Mouse (Mus musculus) heart, embryonic 11.5 days (tissue): ENCODE results near the gene Trp53bp2. TPM values are rescaled to one million over a fixed set of nuclear protein-coding genes. Genes with fewer than 3 reads are reported as not detected.

Experiments
- ATAC-seq: fragments of 200-750 bp; cut with Nextera tagmentation; replicated peaks from 2 replicates; pipeline ENCODE4 v1.8.0; 2017; ENCODE audit warnings: moderate library complexity; ENCODE audit not compliant: insufficient number of reproducible peaks, low FRiP score, low TSS enrichment
- H3K27ac ChIP-seq: fragments of 300-500 bp; sonication (generic); 2 replicates; pipeline ENCODE4 v1.5.1; 2014; ENCODE audit warnings: mild to moderate bottlenecking, low read depth, low read length
- H3K27me3 ChIP-seq: fragments of 300-500 bp; sonication (generic); 2 replicates; pipeline ENCODE4 v1.6.1; 2014; ENCODE audit warnings: mild to moderate bottlenecking, low read length, mixed read lengths; ENCODE audit not compliant: control insufficient read depth, insufficient read depth
- H3K36me3 ChIP-seq: fragments of 300-500 bp; sonication (generic); 2 replicates; pipeline ENCODE4 v1.6.1; 2014; ENCODE audit warnings: mild to moderate bottlenecking, low read length, moderate library complexity, mixed read lengths; ENCODE audit not compliant: control insufficient read depth, insufficient read depth
- H3K4me1 ChIP-seq: fragments of 300-500 bp; sonication (generic); 2 replicates; pipeline ENCODE4 v1.6.1; 2014; ENCODE audit warnings: low read length; ENCODE audit not compliant: control insufficient read depth, insufficient read depth
- H3K4me2 ChIP-seq: fragments of 300-500 bp; sonication (generic); 2 replicates; pipeline ENCODE4 v1.6.1; 2014; ENCODE audit warnings: mild to moderate bottlenecking, moderate library complexity
- H3K4me3 ChIP-seq: fragments of 300-500 bp; sonication (generic); 2 replicates; pipeline ENCODE4 v1.5.1; 2014; ENCODE audit warnings: low read depth, low read length
- H3K9ac ChIP-seq: fragments of 300-500 bp; sonication (generic); 2 replicates; pipeline ENCODE4 v1.6.1; 2014; ENCODE audit warnings: mild to moderate bottlenecking, low read depth, low read length, moderate library complexity
- H3K9me3 ChIP-seq: fragments of 300-500 bp; sonication (generic); replicated peaks from 2 replicates; pipeline ENCODE4 v1.6.1; 2016; ENCODE audit warnings: low read length; ENCODE audit not compliant: control insufficient read depth
- WGBS: fragments of 180-500 bp; shearing (Covaris S2); extraction: QIAGEN DNeasy Blood & Tissue Kit; methylation state at CpG from one replicate; pipeline ENCODE4 v1.1.7; 2014; ENCODE audit not compliant: insufficient replicate concordance; 5-methylcytosine and 5-hydroxymethylcytosine counted together
- polyA plus RNA-seq: library from polyadenylated mRNA; unstranded; fragments of >200 nt; fragmentation: Nextera tagmentation; extraction: Ambion mirVana; gene quantifications from 2 replicates; pipeline ENCODE4 v1.2.1, GENCODE M21; 2014

Trp53bp2 gene
- 16.3 and 19.5 TPM in 2 replicates for polyA plus RNA-seq

DNA sequence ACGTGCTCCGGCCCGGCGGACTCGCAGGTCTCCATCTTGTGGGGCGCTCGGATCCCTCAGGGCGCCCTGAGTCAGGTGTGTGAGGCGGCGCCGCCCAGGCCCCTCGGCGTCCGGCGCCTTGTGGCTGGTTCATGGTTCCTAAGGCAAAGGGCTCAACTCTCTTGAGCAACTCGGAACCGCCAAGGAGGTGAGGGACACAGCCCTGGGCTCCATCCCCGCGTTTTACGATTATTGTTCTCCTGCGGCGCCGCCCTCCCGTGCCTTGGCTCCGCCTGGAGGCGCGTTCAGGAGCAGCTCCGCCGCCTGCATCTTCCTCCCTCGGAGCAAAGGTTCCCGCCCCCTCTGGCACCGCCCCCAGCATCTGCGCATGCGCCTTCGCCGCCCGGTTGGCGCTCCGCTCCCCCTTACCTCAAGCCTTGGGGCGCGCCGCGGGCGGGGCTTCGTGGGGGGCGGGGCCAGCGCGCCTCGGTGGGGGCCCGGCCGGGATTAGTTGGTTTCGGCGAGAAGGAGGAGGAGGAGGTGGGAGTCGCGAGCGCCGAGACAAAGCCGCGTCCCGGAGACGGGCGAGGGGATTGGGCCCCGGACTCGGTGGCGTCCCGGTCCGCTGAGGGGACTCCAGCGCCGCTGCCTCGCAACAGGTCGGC is at the start of gene Trp53bp2:
TSS of gene Trp53bp2 (plus strand) at position 489 of the 644 bp plus-strand sequence.
- ATAC-seq: peak; percentile 98
- WGBS: under 1% methylated on average over 66 of the region's 71 CpGs

DNA sequence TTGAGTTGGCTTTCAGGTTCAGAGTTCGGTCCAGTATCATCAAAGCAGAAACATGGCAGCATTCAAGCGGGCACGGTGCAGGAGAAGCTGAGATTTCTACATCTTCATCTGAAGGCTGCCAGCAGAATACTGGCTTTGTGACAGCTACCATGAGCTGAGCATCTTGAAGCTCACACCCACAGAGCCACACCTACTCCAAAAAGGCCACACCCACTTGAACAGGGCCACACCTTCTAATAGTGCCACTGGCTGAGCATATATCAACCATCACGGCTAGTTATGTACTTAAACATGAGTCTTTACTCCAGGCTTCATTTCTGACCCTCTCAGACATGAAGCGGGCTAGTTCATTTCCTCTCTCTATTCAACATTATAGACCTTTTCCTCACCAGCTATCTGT is 46.3 kb upstream of the Trp53bp2 start:
- Histone ChIP-seq H3K9ac (no peak overlapping the region), H3K4me2 (no peak overlapping the region), H3K27ac (no peak overlapping the region), H3K9me3 (no peaks in the 10 kb centered on the region), H3K36me3 (no peaks in the 10 kb centered on the region), H3K4me1 (no peaks in the 10 kb centered on the region; the same call in 1 of the 2 replicates), H3K27me3 (no peaks in the 10 kb centered on the region), H3K4me3 (no peak overlapping the region)
- ATAC-seq: no peak
- WGBS: 84% methylated on average over 5 of the region's 5 CpGs

More for the DNA sequence above, at the start of gene Trp53bp2:
- no peaks in the 10 kb centered on the region for H3K36me3 ChIP-seq
- no peaks in the 10 kb centered on the region for H3K9me3 ChIP-seq
- H3K4me3 ChIP-seq: peak within 1 kb of the TSS; percentile 97
- peak within 1 kb of the TSS; percentile 88 for H3K27ac ChIP-seq
- H3K4me2 ChIP-seq: peak within 1 kb of the TSS; percentile 87
- H3K27me3 ChIP-seq: no peaks in the 10 kb centered on the region
- H3K4me1 ChIP-seq: peaks cover 26% of the 10 kb centered on the region
- H3K9ac ChIP-seq: peak within 1 kb of the TSS; percentile 96

DNA sequence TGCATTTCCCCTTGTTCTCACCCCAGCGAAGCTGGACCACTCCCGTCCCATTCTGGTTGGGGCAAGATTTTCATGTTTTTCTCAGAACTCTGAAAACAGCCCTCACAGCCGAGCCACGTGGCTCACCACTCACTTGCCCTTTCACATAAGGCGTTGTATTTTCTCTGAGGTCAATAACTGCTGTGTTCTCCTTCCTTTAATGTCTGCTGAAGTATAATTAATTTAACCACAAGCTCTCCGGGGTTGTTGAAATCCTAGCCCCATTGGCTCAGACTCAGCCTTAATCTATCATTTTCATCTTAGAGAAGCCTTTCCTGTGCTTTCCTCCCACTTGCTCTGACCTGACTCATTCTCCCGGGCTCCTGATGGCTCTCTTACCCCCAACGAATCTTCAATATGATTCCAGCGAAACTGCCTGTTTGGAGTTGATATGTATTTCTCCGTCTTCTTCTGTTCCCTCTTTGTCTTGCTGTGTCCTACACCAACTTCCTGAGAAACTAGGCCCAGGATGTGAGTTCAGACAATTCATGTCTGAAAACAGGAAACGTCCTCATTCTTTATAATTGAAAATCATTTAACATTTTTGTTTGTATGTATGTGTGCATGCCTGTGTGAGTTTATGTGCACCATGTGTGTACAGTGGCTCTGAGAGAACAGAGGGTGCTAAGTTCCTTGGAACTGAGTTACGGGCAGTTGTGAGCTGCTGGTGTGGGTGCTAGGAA is 45.1 kb upstream of the Trp53bp2 start:
- ATAC-seq: no peak
- H3K27ac ChIP-seq: no peak overlapping the region
- WGBS: 72% methylated on average over 12 of the region's 12 CpGs

GRCm38 (mm10) chr1:182368309-182368708 is 40.7 kb upstream of the Trp53bp2 start:
- Histone ChIP-seq H3K4me3 (no peak overlapping the region), H3K4me2 (no peak overlapping the region), H3K9ac (no peak overlapping the region), H3K4me1 (no peaks in the 10 kb centered on the region), H3K27ac (no peak overlapping the region), H3K36me3 (no peaks in the 10 kb centered on the region), H3K27me3 (no peaks in the 10 kb centered on the region), H3K9me3 (no peaks in the 10 kb centered on the region)
- 77% methylated on average over 7 of the region's 7 CpGs for WGBS
- no peak for ATAC-seq

More for the DNA sequence above, 45.1 kb upstream of the Trp53bp2 start:
- no peaks in the 10 kb centered on the region for H3K9me3 ChIP-seq
- H3K36me3 ChIP-seq: no peaks in the 10 kb centered on the region
- H3K9ac ChIP-seq: no peak overlapping the region
- H3K4me2 ChIP-seq: no peak overlapping the region
- no peaks in the 10 kb centered on the region for H3K27me3 ChIP-seq
- no peak overlapping the region for H3K4me3 ChIP-seq
- H3K4me1 ChIP-seq: no peaks in the 10 kb centered on the region

DNA sequence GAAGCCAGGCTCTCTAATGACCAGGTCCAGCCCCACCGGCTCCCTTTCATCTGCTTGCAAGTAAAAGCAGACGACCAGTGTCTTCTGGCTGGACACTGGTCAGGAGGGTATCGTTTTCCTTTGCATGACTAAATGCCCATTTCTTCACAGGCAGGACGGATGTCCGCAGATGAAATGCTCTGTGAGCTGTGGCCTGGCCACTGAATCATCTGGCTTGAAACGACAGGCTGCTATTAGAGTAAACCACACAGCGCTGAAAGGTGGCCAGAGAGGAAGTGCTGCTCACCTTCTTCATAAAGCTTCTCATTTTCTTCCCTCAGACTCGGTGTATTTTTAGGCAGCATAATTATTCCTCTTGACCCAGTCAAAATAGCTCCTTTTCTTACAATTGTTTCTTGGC is 40.2 kb upstream of the Trp53bp2 start:
- H3K27me3 ChIP-seq: no peaks in the 10 kb centered on the region
- WGBS: 65% methylated on average over 8 of the region's 8 CpGs
- H3K27ac ChIP-seq: no peak overlapping the region
- H3K4me2 ChIP-seq: no peak overlapping the region
- no peak for ATAC-seq
- no peak overlapping the region for H3K9ac ChIP-seq
- H3K9me3 ChIP-seq: no peaks in the 10 kb centered on the region
- no peaks in the 10 kb centered on the region for H3K36me3 ChIP-seq
- no peak overlapping the region for H3K4me3 ChIP-seq
- H3K4me1 ChIP-seq: no peaks in the 10 kb centered on the region

- Histone ChIP-seq H3K4me1 (no peaks in the 10 kb centered on the region), H3K36me3 (no peaks in the 10 kb centered on the region), H3K4me2 (no peak overlapping the region), H3K9me3 (no peaks in the 10 kb centered on the region), H3K27ac (no peak overlapping the region), H3K27me3 (no peaks in the 10 kb centered on the region), H3K4me3 (no peak overlapping the region), H3K9ac (no peak overlapping the region)
- WGBS: 77% methylated on average over 4 of the region's 4 CpGs
- no peak for ATAC-seq
These were observed 39.5 kb upstream of the Trp53bp2 start for GRCm38 (mm10) chr1:182369435-182369834.

DNA sequence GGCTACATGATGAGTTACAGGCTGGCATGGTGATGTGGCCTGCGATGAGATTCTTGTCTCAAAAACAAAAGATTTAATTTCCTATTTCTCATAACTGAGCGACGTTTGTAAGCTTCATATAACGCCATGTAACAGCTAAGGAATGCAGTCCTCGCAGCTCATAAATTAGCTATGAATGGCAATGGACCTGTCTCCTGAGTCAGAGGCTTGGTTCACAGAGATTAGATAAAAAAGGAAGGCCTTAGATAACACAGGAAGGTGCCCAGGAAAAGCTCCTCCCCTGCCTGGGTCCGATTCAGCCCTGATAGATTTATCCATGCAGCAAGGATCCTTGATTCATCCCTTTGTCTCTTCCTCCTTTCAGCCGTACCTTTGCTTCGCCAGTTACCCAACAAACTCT is 37.1 kb upstream of the Trp53bp2 start:
- Histone ChIP-seq H3K4me3 (no peak overlapping the region), H3K4me2 (no peak overlapping the region), H3K27ac (no peak overlapping the region), H3K27me3 (no peaks in the 10 kb centered on the region), H3K9ac (no peak overlapping the region), H3K36me3 (no peaks in the 10 kb centered on the region), H3K9me3 (no peaks in the 10 kb centered on the region), H3K4me1 (no peaks in the 10 kb centered on the region)
- 55% methylated on average over 8 of the region's 8 CpGs for WGBS
- no peak for ATAC-seq

DNA sequence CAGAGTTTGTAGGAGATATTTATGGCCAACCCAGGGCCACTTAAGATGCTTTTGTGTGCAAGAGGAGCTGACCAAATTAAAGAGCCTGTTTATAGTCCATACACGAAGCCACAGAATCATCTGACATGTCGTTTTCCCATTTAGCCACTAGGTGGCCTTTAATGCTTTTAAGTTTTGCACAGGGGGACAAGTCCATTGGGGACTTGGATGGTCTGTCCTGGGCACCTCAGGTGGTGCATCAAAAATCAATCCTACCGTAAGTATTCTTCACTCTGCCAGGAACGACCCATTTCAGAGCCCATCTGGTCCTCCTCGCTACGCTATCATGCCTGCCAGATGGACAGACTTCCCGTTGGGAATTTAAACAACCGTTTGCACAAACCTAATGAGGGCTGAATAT is 32.8 kb upstream of the Trp53bp2 start:
- ATAC-seq: no peak
- Histone ChIP-seq H3K27me3 (no peaks in the 10 kb centered on the region), H3K9ac (no peak overlapping the region), H3K4me3 (no peak overlapping the region), H3K4me1 (no peaks in the 10 kb centered on the region), H3K27ac (no peak overlapping the region), H3K4me2 (no peak overlapping the region), H3K9me3 (no peaks in the 10 kb centered on the region), H3K36me3 (no peaks in the 10 kb centered on the region)
- 35% methylated on average over 8 of the region's 8 CpGs for WGBS
